Mouse (Mus musculus): ENCODE data around the gene Lrrc66. TPM values are rescaled to one million over a fixed set of nuclear protein-coding genes. Genes with fewer than 3 reads are reported as not detected.

The Lrrc66 gene
- not detected in 2 replicates for polyA plus RNA-seq (2014; fragmentation: Nextera tagmentation; extraction: Ambion mirVana)

- Histone ChIP-seq H3K27me3 (ENCODE audit: control insufficient read depth, insufficient read depth, low read length) (no peaks in the 10 kb centered on the region), H3K4me2 (ENCODE audit: low read length) (no peak within 1 kb of the TSS), H3K4me1 (ENCODE audit: control insufficient read depth, insufficient read depth, low read length) (no peaks in the 10 kb centered on the region), H3K9me3 (ENCODE audit: control insufficient read depth, low read length) (peaks cover 5% of the 10 kb centered on the region; the same call in 1 of the 2 replicates), H3K4me3 (replicated peaks; ENCODE audit: low read depth, low read length) (no peak within 1 kb of the TSS), H3K36me3 (ENCODE audit: control insufficient read depth, insufficient read depth, low read length) (peaks cover 20% of the 10 kb centered on the region), H3K9ac (replicated peaks; ENCODE audit: low read length) (no peak within 1 kb of the TSS), H3K27ac (replicated peaks; ENCODE audit: low read depth, low read length) (no peak within 1 kb of the TSS)
- WGBS: 73% methylated on average over 8 of the region's 8 CpGs
- ATAC-seq (ENCODE audit: low FRiP score, low TSS enrichment): no peak
- no peak for DNase-seq
These were observed at the start of gene Lrrc66 for GRCm38 (mm10) chr5:73632291-73632690. Gene Lrrc66, minus strand, starts transcription at chr5:73632526.

GRCm38 (mm10) chr5:73676626-73677025 lies 44.3 kb upstream of the Lrrc66 start:
- 61% methylated on average over 13 of the region's 13 CpGs for WGBS
- Histone ChIP-seq H3K36me3 (ENCODE audit: control insufficient read depth, insufficient read depth, low read length) (no peaks in the 10 kb centered on the region), H3K27ac (replicated peaks; ENCODE audit: low read depth, low read length) (no peak overlapping the region), H3K27me3 (ENCODE audit: control insufficient read depth, insufficient read depth, low read length) (no peaks in the 10 kb centered on the region), H3K9ac (replicated peaks; ENCODE audit: low read length) (no peak overlapping the region), H3K4me1 (ENCODE audit: control insufficient read depth, insufficient read depth, low read length) (no peaks in the 10 kb centered on the region), H3K4me2 (ENCODE audit: low read length) (no peak overlapping the region), H3K4me3 (replicated peaks; ENCODE audit: low read depth, low read length) (no peak overlapping the region), H3K9me3 (ENCODE audit: control insufficient read depth, low read length) (no peaks in the 10 kb centered on the region)
- DNase-seq (peak; percentile 13), ATAC-seq (ENCODE audit: low FRiP score, low TSS enrichment) (no peak)

GRCm38 (mm10) chr5:73675604-73676003 lies 43.3 kb upstream of the Lrrc66 start:
- H3K27ac ChIP-seq (replicated peaks; ENCODE audit: low read depth, low read length): no peak overlapping the region
- ATAC-seq (ENCODE audit: low FRiP score, low TSS enrichment) (no peak), DNase-seq (no peak)
- H3K4me2 ChIP-seq (ENCODE audit: low read length): no peak overlapping the region
- no peaks in the 10 kb centered on the region for H3K4me1 ChIP-seq (ENCODE audit: control insufficient read depth, insufficient read depth, low read length)
- H3K9ac ChIP-seq (replicated peaks; ENCODE audit: low read length): no peak overlapping the region
- no peaks in the 10 kb centered on the region for H3K9me3 ChIP-seq (ENCODE audit: control insufficient read depth, low read length)
- H3K4me3 ChIP-seq (replicated peaks; ENCODE audit: low read depth, low read length): no peak overlapping the region
- WGBS: 83% methylated on average over 3 of the region's 3 CpGs
- H3K36me3 ChIP-seq (ENCODE audit: control insufficient read depth, insufficient read depth, low read length): no peaks in the 10 kb centered on the region
- no peaks in the 10 kb centered on the region for H3K27me3 ChIP-seq (ENCODE audit: control insufficient read depth, insufficient read depth, low read length)

- H3K27me3 ChIP-seq (ENCODE audit: control insufficient read depth, insufficient read depth, low read length): no peaks in the 10 kb centered on the region
- 0 out of 2 replicates have a peak overlapping the region, but pooled peaks have one; percentile 23 for H3K9ac ChIP-seq (replicated peaks; ENCODE audit: low read length)
- no peak overlapping the region for H3K27ac ChIP-seq (replicated peaks; ENCODE audit: low read depth, low read length)
- no peaks in the 10 kb centered on the region; the same call in 1 of the 2 replicates for H3K4me1 ChIP-seq (ENCODE audit: control insufficient read depth, insufficient read depth, low read length)
- peak; percentile 27 for DNase-seq
- WGBS: 27% methylated on average over 26 of the region's 26 CpGs
- no peaks in the 10 kb centered on the region for H3K9me3 ChIP-seq (ENCODE audit: control insufficient read depth, low read length)
- H3K36me3 ChIP-seq (ENCODE audit: control insufficient read depth, insufficient read depth, low read length): no peaks in the 10 kb centered on the region
- H3K4me3 ChIP-seq (replicated peaks; ENCODE audit: low read depth, low read length): peak overlapping the region; percentile 18; the same call in 1 of the 2 replicates
- no peak for ATAC-seq (ENCODE audit: low FRiP score, low TSS enrichment)
- peak overlapping the region; percentile 45 for H3K4me2 ChIP-seq (ENCODE audit: low read length)
These were observed 37.1 kb upstream of the Lrrc66 start for GRCm38 (mm10) chr5:73669386-73669785.

GRCm38 (mm10) chr5:73667877-73668276 lies 35.6 kb upstream of the Lrrc66 start:
- 84% methylated on average over 2 of the region's 2 CpGs for WGBS
- H3K4me1 ChIP-seq (ENCODE audit: control insufficient read depth, insufficient read depth, low read length): no peaks in the 10 kb centered on the region; the same call in 1 of the 2 replicates
- DNase-seq: no peak

GRCm38 (mm10) chr5:73666695-73667094 lies 34.4 kb upstream of the Lrrc66 start:
- Histone ChIP-seq H3K4me1 (ENCODE audit: control insufficient read depth, insufficient read depth, low read length) (no peaks in the 10 kb centered on the region; the same call in 1 of the 2 replicates), H3K4me3 (replicated peaks; ENCODE audit: low read depth, low read length) (no peak overlapping the region), H3K9me3 (ENCODE audit: control insufficient read depth, low read length) (no peaks in the 10 kb centered on the region), H3K27ac (replicated peaks; ENCODE audit: low read depth, low read length) (no peak overlapping the region), H3K9ac (replicated peaks; ENCODE audit: low read length) (no peak overlapping the region), H3K4me2 (ENCODE audit: low read length) (no peak overlapping the region), H3K27me3 (ENCODE audit: control insufficient read depth, insufficient read depth, low read length) (no peaks in the 10 kb centered on the region), H3K36me3 (ENCODE audit: control insufficient read depth, insufficient read depth, low read length) (no peaks in the 10 kb centered on the region)
- DNase-seq: no peak
- 95% methylated on average over 2 of the region's 2 CpGs for WGBS
- no peak for ATAC-seq (ENCODE audit: low FRiP score, low TSS enrichment)

More at GRCm38 (mm10) chr5:73667877-73668276, 35.6 kb upstream of the Lrrc66 start:
- Histone ChIP-seq H3K9ac (replicated peaks; ENCODE audit: low read length) (no peak overlapping the region), H3K27ac (replicated peaks; ENCODE audit: low read depth, low read length) (no peak overlapping the region), H3K4me2 (ENCODE audit: low read length) (no peak overlapping the region), H3K4me3 (replicated peaks; ENCODE audit: low read depth, low read length) (no peak overlapping the region), H3K9me3 (ENCODE audit: control insufficient read depth, low read length) (no peaks in the 10 kb centered on the region), H3K27me3 (ENCODE audit: control insufficient read depth, insufficient read depth, low read length) (no peaks in the 10 kb centered on the region), H3K36me3 (ENCODE audit: control insufficient read depth, insufficient read depth, low read length) (no peaks in the 10 kb centered on the region)
- no peak for ATAC-seq (ENCODE audit: low FRiP score, low TSS enrichment)

- Histone ChIP-seq H3K9ac (replicated peaks; ENCODE audit: low read length) (no peak overlapping the region), H3K4me3 (replicated peaks; ENCODE audit: low read depth, low read length) (peak overlapping the region; percentile 40), H3K27ac (replicated peaks; ENCODE audit: low read depth, low read length) (no peak overlapping the region), H3K36me3 (ENCODE audit: control insufficient read depth, insufficient read depth, low read length) (no peaks in the 10 kb centered on the region), H3K4me2 (ENCODE audit: low read length) (peak overlapping the region; percentile 70), H3K9me3 (ENCODE audit: control insufficient read depth, low read length) (no peaks in the 10 kb centered on the region), H3K27me3 (ENCODE audit: control insufficient read depth, insufficient read depth, low read length) (peaks cover 57% of the 10 kb centered on the region), H3K4me1 (ENCODE audit: control insufficient read depth, insufficient read depth, low read length) (peaks cover 19% of the 10 kb centered on the region)
- DNase-seq (no peak), ATAC-seq (ENCODE audit: low FRiP score, low TSS enrichment) (no peak)
- 1% methylated on average over 4 of the region's 4 CpGs for WGBS
These were observed 19.5 kb upstream of the Lrrc66 start for GRCm38 (mm10) chr5:73651855-73652201.

GRCm38 (mm10) chr5:73651061-73651854 lies 18.9 kb upstream of the Lrrc66 start, which contains the start of gene Spata18:
Gene Spata18, plus strand, starts transcription at chr5:73651379.
- H3K4me3 ChIP-seq (replicated peaks; ENCODE audit: low read depth, low read length): peak within 1 kb of the TSS; percentile 40
- H3K36me3 ChIP-seq (ENCODE audit: control insufficient read depth, insufficient read depth, low read length): no peaks in the 10 kb centered on the region
- 0 out of 2 replicates have a peak, but pooled peaks have one; percentile 24 for ATAC-seq (ENCODE audit: low FRiP score, low TSS enrichment)
- peak within 1 kb of the TSS; percentile 70 for H3K4me2 ChIP-seq (ENCODE audit: low read length)
- WGBS: under 1% methylated on average over 57 of the region's 57 CpGs
- H3K9me3 ChIP-seq (ENCODE audit: control insufficient read depth, low read length): no peaks in the 10 kb centered on the region
- H3K27me3 ChIP-seq (ENCODE audit: control insufficient read depth, insufficient read depth, low read length): peaks cover 57% of the 10 kb centered on the region
- DNase-seq: peak; percentile 62
- peaks cover 24% of the 10 kb centered on the region for H3K4me1 ChIP-seq (ENCODE audit: control insufficient read depth, insufficient read depth, low read length)
- peak within 1 kb of the TSS; percentile 31; the same call in 1 of the 2 replicates for H3K9ac ChIP-seq (replicated peaks; ENCODE audit: low read length)
- no peak within 1 kb of the TSS for H3K27ac ChIP-seq (replicated peaks; ENCODE audit: low read depth, low read length)

All from midbrain, embryonic 14.5 days (tissue).